Mouse (Mus musculus) intestine, embryonic 14.5 days (tissue): Measurements from ENCODE around the gene Rgs7. TPM values are rescaled to one million over a fixed set of nuclear protein-coding genes. Genes with fewer than 3 reads are reported as not detected.

Experiments used
- ATAC-seq: fragments of 200-750 bp; cut with Nextera tagmentation; replicated peaks from 2 replicates; pipeline ENCODE4 v1.8.0; 2017; ENCODE audit warnings: low read depth, moderate number of reproducible peaks, moderate TSS enrichment, moderate library complexity; ENCODE audit not compliant: low FRiP score, low TSS enrichment
- DNase-seq: peaks from one replicate; pipeline ENCODE4 v3.0.0-alpha.2; 2018; ENCODE audit warnings: low spot score
- H3K27ac ChIP-seq: fragments of 300-500 bp; sonication (generic); 2 replicates; pipeline ENCODE4 v1.5.1; 2014; ENCODE audit warnings: low read depth, mild to moderate bottlenecking, control low read depth
- H3K27me3 ChIP-seq: fragments of 300-500 bp; sonication (generic); replicated peaks from 2 replicates; pipeline ENCODE4 v1.6.1; 2014; ENCODE audit warnings: low read length, control low read depth; ENCODE audit not compliant: control insufficient read depth, insufficient read depth
- H3K36me3 ChIP-seq: fragments of 300-500 bp; sonication (generic); 2 replicates; pipeline ENCODE4 v1.6.1; 2014; ENCODE audit warnings: low read length, control low read depth; ENCODE audit not compliant: control insufficient read depth, insufficient read depth
- H3K4me1 ChIP-seq: fragments of 300-500 bp; sonication (generic); replicated peaks from 2 replicates; pipeline ENCODE4 v1.6.1; 2014; ENCODE audit warnings: low read length, control low read depth, mixed read lengths; ENCODE audit not compliant: control insufficient read depth, insufficient read depth
- H3K4me2 ChIP-seq: fragments of 300-500 bp; sonication (generic); 2 replicates; pipeline ENCODE4 v1.6.1; 2014; ENCODE audit warnings: low read length
- H3K4me3 ChIP-seq: fragments of 300-500 bp; sonication (generic); 2 replicates; pipeline ENCODE4 v1.5.1; 2014; ENCODE audit warnings: low read depth, low read length, control low read depth, mixed read lengths
- H3K9ac ChIP-seq: fragments of 300-500 bp; sonication (generic); 2 replicates; pipeline ENCODE4 v1.6.1; 2014; ENCODE audit warnings: mild to moderate bottlenecking, low read length
- H3K9me3 ChIP-seq: fragments of 300-500 bp; sonication (generic); 2 replicates; pipeline ENCODE4 v1.6.1; 2016; ENCODE audit warnings: low read length, control low read depth; ENCODE audit not compliant: control insufficient read depth
- WGBS: fragments of 180-500 bp; shearing (Covaris S2); extraction: QIAGEN DNeasy Blood & Tissue Kit; methylation state at CpG from one replicate; pipeline ENCODE4 v1.1.7; 2014; 5-methylcytosine and 5-hydroxymethylcytosine counted together
- polyA plus RNA-seq: library from polyadenylated mRNA; unstranded; fragments of >200 nt; fragmentation: Nextera tagmentation; extraction: Ambion mirVana; gene quantifications from 2 replicates; pipeline ENCODE4 v1.2.1, GENCODE M21; 2014

The Rgs7 gene
- polyA plus RNA-seq, 1 experiment from 2014 or later: 2.7 TPM

DNA sequence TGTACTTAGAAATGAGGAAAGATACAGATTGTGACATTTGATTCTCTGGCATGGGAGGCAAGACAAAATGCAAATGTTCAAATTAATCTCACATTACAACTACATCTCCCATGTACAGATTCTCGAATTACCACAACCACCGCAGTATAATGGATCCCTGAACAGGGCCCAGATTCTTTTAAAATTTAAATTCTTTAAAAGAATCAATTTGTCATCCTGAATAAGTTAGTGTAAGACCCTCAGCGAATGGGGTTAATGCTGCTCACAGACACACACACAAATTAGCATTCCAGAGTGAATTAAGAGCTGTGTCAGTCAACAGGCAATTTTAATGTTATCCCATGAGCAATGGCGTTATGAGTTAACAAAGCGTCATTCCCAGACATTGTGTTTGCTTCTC, 44.3 kb downstream of the Rgs7 start:
- no peaks in the 10 kb centered on the region for H3K4me1 ChIP-seq
- no peaks in the 10 kb centered on the region for H3K27me3 ChIP-seq
- ATAC-seq: no peak
- no peak overlapping the region for H3K4me2 ChIP-seq
- H3K27ac ChIP-seq: no peak overlapping the region
- no peak for DNase-seq
- H3K9me3 ChIP-seq: no peaks in the 10 kb centered on the region
- H3K4me3 ChIP-seq: no peak overlapping the region
- H3K9ac ChIP-seq: no peak overlapping the region
- 80% methylated on average over 5 of the region's 5 CpGs for WGBS
- no peaks in the 10 kb centered on the region for H3K36me3 ChIP-seq

DNA sequence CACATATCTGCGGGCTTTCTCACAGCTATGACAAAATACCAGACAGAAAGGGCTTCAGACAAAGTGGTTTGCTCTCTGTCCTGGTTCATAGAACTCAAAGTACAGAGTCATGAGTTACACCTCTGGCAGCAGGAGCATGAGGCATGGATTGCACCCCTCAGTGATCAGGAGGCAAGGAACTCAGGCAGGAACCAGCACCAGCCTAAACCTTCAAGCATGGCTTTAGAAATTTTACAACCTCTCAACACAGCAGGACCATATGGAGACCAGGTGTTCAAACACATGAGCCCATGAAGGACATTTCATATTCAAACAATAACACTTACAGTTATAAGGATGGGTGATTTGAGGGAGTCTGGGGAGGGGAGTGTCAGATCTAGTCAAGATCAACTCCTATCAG, 49.4 kb downstream of the Rgs7 start:
- WGBS: 90% methylated on average over 1 of the region's 1 CpGs
- no peak for ATAC-seq
- H3K4me3 ChIP-seq: no peak overlapping the region
- no peak overlapping the region for H3K9ac ChIP-seq
- no peak for DNase-seq
- H3K27ac ChIP-seq: no peak overlapping the region
- H3K4me2 ChIP-seq: no peak overlapping the region
- H3K4me1 ChIP-seq: no peaks in the 10 kb centered on the region
- no peaks in the 10 kb centered on the region for H3K27me3 ChIP-seq
- H3K36me3 ChIP-seq: no peaks in the 10 kb centered on the region
- H3K9me3 ChIP-seq: no peaks in the 10 kb centered on the region

DNA sequence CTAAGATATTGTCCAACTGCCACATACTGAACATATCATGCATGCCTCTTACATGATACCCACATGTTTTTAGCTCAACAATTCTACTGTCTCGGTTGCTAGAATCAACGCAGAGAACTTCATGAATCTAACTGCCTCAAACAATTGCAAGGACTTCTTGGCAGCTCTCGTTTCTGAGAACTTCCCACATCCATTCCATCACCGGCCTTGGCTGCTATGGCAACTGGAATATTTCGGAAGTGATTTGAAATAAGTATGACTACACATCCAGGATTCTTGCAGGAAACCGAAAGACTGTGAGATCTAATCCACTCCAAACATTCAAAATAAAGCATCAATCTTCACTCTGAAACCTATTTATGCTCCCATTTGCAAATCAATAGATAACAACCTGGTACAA, 50.3 kb downstream of the Rgs7 start:
- DNase-seq: no peak
- no peak overlapping the region for H3K9ac ChIP-seq
- H3K4me1 ChIP-seq: no peaks in the 10 kb centered on the region
- H3K4me2 ChIP-seq: no peak overlapping the region
- H3K4me3 ChIP-seq: no peak overlapping the region
- 71% methylated on average over 6 of the region's 6 CpGs for WGBS
- no peaks in the 10 kb centered on the region for H3K36me3 ChIP-seq
- no peaks in the 10 kb centered on the region for H3K9me3 ChIP-seq
- no peaks in the 10 kb centered on the region for H3K27me3 ChIP-seq
- H3K27ac ChIP-seq: no peak overlapping the region
- ATAC-seq: no peak

DNA sequence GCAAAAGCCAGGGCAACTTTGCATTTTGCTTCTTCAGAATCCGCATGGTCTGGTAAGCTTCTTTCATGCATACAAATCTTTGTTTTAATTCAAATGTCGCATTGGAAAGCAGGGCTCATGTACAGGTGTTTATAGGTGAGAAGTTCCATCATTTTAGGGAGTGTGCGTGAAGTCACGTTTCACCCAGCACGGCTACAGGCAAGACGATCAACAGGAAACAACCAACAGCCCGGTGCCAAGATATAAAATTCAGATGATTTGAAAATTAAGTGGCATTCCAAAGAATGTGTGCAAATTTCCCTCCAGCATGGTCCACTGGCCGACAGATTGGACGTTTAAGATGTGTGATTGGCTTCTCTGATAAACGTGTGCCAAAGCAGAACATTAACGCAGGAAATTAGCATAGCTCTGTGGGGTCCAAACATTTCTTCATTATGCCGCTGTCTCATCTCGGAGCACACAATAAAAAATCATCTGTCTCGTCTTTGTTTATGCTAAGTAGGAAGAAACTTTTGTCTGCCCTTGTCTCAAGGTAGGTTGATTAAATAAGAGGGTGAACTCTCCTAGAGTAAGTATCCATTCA, 58.6 kb downstream of the Rgs7 start:
- ATAC-seq (no peak), DNase-seq (no peak)
- no peaks in the 10 kb centered on the region for H3K4me1 ChIP-seq
- 77% methylated on average over 14 of the region's 14 CpGs for WGBS
- no peak overlapping the region for H3K27ac ChIP-seq
- H3K9me3 ChIP-seq: no peaks in the 10 kb centered on the region
- H3K27me3 ChIP-seq: no peaks in the 10 kb centered on the region
- H3K4me2 ChIP-seq: no peak overlapping the region
- H3K9ac ChIP-seq: no peak overlapping the region
- no peak overlapping the region for H3K4me3 ChIP-seq
- H3K36me3 ChIP-seq: no peaks in the 10 kb centered on the region

GRCm38 (mm10) chr1:175433128-175433527, 59.2 kb downstream of the Rgs7 start:
- Histone ChIP-seq H3K27me3 (no peaks in the 10 kb centered on the region), H3K9ac (no peak overlapping the region), H3K4me3 (no peak overlapping the region), H3K27ac (no peak overlapping the region), H3K36me3 (no peaks in the 10 kb centered on the region), H3K4me2 (no peak overlapping the region), H3K9me3 (no peaks in the 10 kb centered on the region), H3K4me1 (no peaks in the 10 kb centered on the region)
- WGBS: 85% methylated on average over 6 of the region's 6 CpGs
- ATAC-seq (no peak), DNase-seq (no peak)

DNA sequence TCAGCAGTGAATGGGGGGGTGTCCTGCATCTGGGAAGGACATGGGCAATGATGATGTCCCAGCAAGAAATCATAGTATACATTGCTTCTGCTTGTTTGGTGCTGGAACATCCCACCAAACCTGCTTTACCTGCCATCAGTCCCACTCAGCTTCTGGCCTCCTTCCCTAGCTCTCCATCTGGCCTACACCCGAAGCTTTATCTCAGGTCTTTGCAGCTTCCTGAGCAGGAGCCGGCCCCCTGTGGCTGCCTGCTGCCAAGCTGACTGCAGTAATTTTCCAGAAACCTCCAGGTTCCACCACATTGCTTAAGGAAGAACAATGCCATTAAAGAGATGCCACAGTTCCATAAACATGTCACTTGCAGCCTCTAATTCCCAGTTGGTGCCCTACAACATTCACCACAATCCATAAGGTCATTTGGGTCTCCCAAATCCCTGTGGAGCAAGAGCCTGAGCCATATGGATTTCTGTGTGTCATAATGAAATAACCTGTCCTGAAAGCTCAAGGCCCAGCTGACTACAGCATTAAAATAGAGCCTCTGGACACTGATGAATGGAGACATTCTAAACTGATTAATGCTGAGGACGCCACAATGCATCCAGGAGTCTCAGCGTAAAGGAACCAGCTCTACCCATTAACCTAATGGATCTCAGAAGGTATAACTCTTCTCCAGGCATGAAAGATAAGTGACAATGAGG, 60.8 kb downstream of the Rgs7 start:
- no peaks in the 10 kb centered on the region for H3K9me3 ChIP-seq
- H3K36me3 ChIP-seq: no peaks in the 10 kb centered on the region
- no peak for DNase-seq
- 64% methylated on average over 4 of the region's 4 CpGs for WGBS
- no peak for ATAC-seq
- H3K9ac ChIP-seq: no peak overlapping the region
- H3K27me3 ChIP-seq: no peaks in the 10 kb centered on the region
- H3K4me1 ChIP-seq: no peaks in the 10 kb centered on the region
- H3K4me3 ChIP-seq: no peak overlapping the region
- no peak overlapping the region for H3K4me2 ChIP-seq
- H3K27ac ChIP-seq: no peak overlapping the region

GRCm38 (mm10) chr1:175427112-175427511, 65.2 kb downstream of the Rgs7 start:
- Histone ChIP-seq H3K9ac (no peak overlapping the region), H3K9me3 (no peaks in the 10 kb centered on the region), H3K27ac (no peak overlapping the region), H3K36me3 (no peaks in the 10 kb centered on the region), H3K4me1 (no peaks in the 10 kb centered on the region), H3K4me3 (no peak overlapping the region), H3K4me2 (no peak overlapping the region), H3K27me3 (no peaks in the 10 kb centered on the region)
- DNase-seq (no peak), ATAC-seq (no peak)
- WGBS: 66% methylated on average over 2 of the region's 2 CpGs

- H3K36me3 ChIP-seq: no peaks in the 10 kb centered on the region
- no peak overlapping the region for H3K4me2 ChIP-seq
- H3K4me1 ChIP-seq: no peaks in the 10 kb centered on the region
- WGBS: 87% methylated on average over 4 of the region's 4 CpGs
- no peak overlapping the region for H3K4me3 ChIP-seq
- no peaks in the 10 kb centered on the region for H3K27me3 ChIP-seq
- ATAC-seq (no peak), DNase-seq (no peak)
- H3K9ac ChIP-seq: no peak overlapping the region
- H3K27ac ChIP-seq: no peak overlapping the region
- no peaks in the 10 kb centered on the region for H3K9me3 ChIP-seq
These were observed 65.9 kb downstream of the Rgs7 start for GRCm38 (mm10) chr1:175426393-175426792.

- Histone ChIP-seq H3K4me3 (no peak overlapping the region), H3K27ac (no peak overlapping the region), H3K9ac (no peak overlapping the region), H3K4me1 (no peaks in the 10 kb centered on the region), H3K36me3 (no peaks in the 10 kb centered on the region), H3K27me3 (no peaks in the 10 kb centered on the region), H3K9me3 (no peaks in the 10 kb centered on the region), H3K4me2 (no peak overlapping the region)
- ATAC-seq (no peak), DNase-seq (no peak)
- WGBS: 92% methylated on average over 4 of the region's 4 CpGs
These were observed 71.4 kb downstream of the Rgs7 start for GRCm38 (mm10) chr1:175420883-175421282.
